26 mouse cellular contexts compared by ENCODE assay signal in genomic region chr2:28662891-28663290, GRCm38 (mm10). TPM values are rescaled to one million over a fixed set of nuclear protein-coding genes. Genes with fewer than 3 reads are reported as not detected.
DNase-seq lines count a peak whose midpoint lies in the region; ATAC-seq lines count a peak whose summit lies in the region.
"Had no signal": no experiment of that assay in that cellular context is flagged by ENCODE, and none has a peak within 500 bp of the region (broad histone marks: within the 10 kb centered on the region; RNA-seq: fewer than 3 reads in every experiment).

No protein-coding gene starts in this region.

- WGBS in liver, embryonic 11.5 days = 84% methylated on average over 3 of the region's 3 CpGs
- WGBS in liver, embryonic 16.5 days (ENCODE audit: insufficient replicate concordance) = 58% methylated on average over 3 of the region's 3 CpGs

- no peak overlapping the region for H3K4me3 ChIP-seq in liver, embryonic 11.5 days (ENCODE audit: low read depth, low read length)
- H3K4me3 ChIP-seq in liver, embryonic 16.5 days (ENCODE audit: low read depth, low read length) = no peak overlapping the region
- H3K4me3 ChIP-seq: embryonic facial prominence, embryonic 12.5 days; embryonic facial prominence, embryonic 15.5 days; heart, adult 2 months; heart, embryonic 10.5 days; heart, embryonic 13.5 days; hindbrain, embryonic 12.5 days; hindbrain, embryonic 15.5 days had no signal

- H3K27ac ChIP-seq in liver, embryonic 11.5 days (ENCODE audit: low read depth, low read length) = no peak overlapping the region
- no peak overlapping the region for H3K27ac ChIP-seq in liver, embryonic 16.5 days (ENCODE audit: low read length)
- H3K27ac ChIP-seq: embryonic facial prominence, embryonic 12.5 days; embryonic facial prominence, embryonic 15.5 days; heart, adult 2 months; heart, embryonic 10.5 days; heart, embryonic 13.5 days; hindbrain, embryonic 12.5 days; hindbrain, embryonic 15.5 days had no signal

- peaks cover 30% of the 10 kb centered on the region for H3K36me3 ChIP-seq in liver, embryonic 11.5 days (ENCODE audit: control insufficient read depth, insufficient read depth, low read length)
- peaks cover 24% of the 10 kb centered on the region for H3K36me3 ChIP-seq in liver, embryonic 16.5 days (ENCODE audit: control insufficient read depth, insufficient read depth)

- H3K4me2 ChIP-seq in liver, embryonic 11.5 days = no peak overlapping the region
- H3K4me2 ChIP-seq in liver, embryonic 16.5 days (ENCODE audit: low read depth, low read length) = no peak overlapping the region
- H3K4me2 ChIP-seq: embryonic facial prominence, embryonic 12.5 days; embryonic facial prominence, embryonic 15.5 days; heart, embryonic 13.5 days; hindbrain, embryonic 12.5 days; hindbrain, embryonic 15.5 days had no signal

- peak; percentile 67 for ATAC-seq in liver, embryonic 11.5 days (replicated peaks; ENCODE audit: low FRiP score)
- peak; percentile 53 for ATAC-seq in liver, embryonic 16.5 days (ENCODE audit: low read depth)
- peak; percentile 52 for ATAC-seq in megakaryocyte-erythroid progenitor cell, adult 5-6 weeks (replicated peaks; ENCODE audit: low FRiP score, low TSS enrichment, poor library complexity, severe bottlenecking)
- ATAC-seq: forebrain, embryonic 14.5 days; forebrain, postnatal 0 days; Patski had no signal

- no peaks in the 10 kb centered on the region; the same call in 1 of the 2 replicates for H3K4me1 ChIP-seq in liver, embryonic 11.5 days (replicated peaks; ENCODE audit: control insufficient read depth, insufficient read depth, low read length)
- H3K4me1 ChIP-seq in liver, embryonic 16.5 days (ENCODE audit: control insufficient read depth, low read depth, low read length) = no peaks in the 10 kb centered on the region
- H3K4me1 ChIP-seq: embryonic facial prominence, embryonic 12.5 days; embryonic facial prominence, embryonic 15.5 days; heart, embryonic 10.5 days; heart, embryonic 13.5 days; hindbrain, embryonic 12.5 days; hindbrain, embryonic 15.5 days had no signal

- no peak overlapping the region for H3K9ac ChIP-seq in liver, embryonic 11.5 days (ENCODE audit: low read depth, low read length)
- no peak overlapping the region for H3K9ac ChIP-seq in liver, embryonic 16.5 days (ENCODE audit: low read depth, low read length)
- H3K9ac ChIP-seq: embryonic facial prominence, embryonic 12.5 days; embryonic facial prominence, embryonic 15.5 days; forebrain, postnatal 0 days; heart, embryonic 13.5 days; hindbrain, embryonic 12.5 days; hindbrain, embryonic 15.5 days had no signal

- H3K9me3 ChIP-seq in liver, embryonic 11.5 days (ENCODE audit: control insufficient read depth, low read length) = no peaks in the 10 kb centered on the region
- H3K9me3 ChIP-seq in liver, embryonic 16.5 days (replicated peaks; ENCODE audit: control insufficient read depth, low read length) = no peaks in the 10 kb centered on the region
- H3K9me3 ChIP-seq: embryonic facial prominence, embryonic 12.5 days; embryonic facial prominence, embryonic 15.5 days; heart, embryonic 10.5 days; heart, embryonic 13.5 days; hindbrain, embryonic 12.5 days; hindbrain, embryonic 15.5 days had no signal

- no peak for DNase-seq in liver, embryonic 11.5 days (ENCODE audit: low spot score)
- DNase-seq in liver = no peak
- DNase-seq in layer of hippocampus, postnatal 25 days (ENCODE audit: extremely low spot score in 1 of 2, low spot score in 1 of 2) = no peak
- DNase-seq in frontal cortex, adult 2 months (ENCODE audit: extremely low spot score in 1 of 2, low spot score in 1 of 2) = no peak
- DNase-seq: adrenal gland, postnatal 10 days; adrenal gland, postnatal 36 days; cerebellum, adult 18-20 months; cerebellum, adult 9-10 months; cerebellum, postnatal 14 days; forebrain, postnatal 0 days; gastrocnemius, postnatal 25 days; heart, adult 2 months; heart, postnatal 14 days had no signal

- no peaks in the 10 kb centered on the region for H3K27me3 ChIP-seq in liver, embryonic 11.5 days (replicated peaks; ENCODE audit: control insufficient read depth, insufficient read depth, low read length)
- H3K27me3 ChIP-seq in liver, embryonic 16.5 days (ENCODE audit: control insufficient read depth, insufficient read depth, low read depth, low read length) = no peaks in the 10 kb centered on the region
- H3K27me3 ChIP-seq: embryonic facial prominence, embryonic 12.5 days; embryonic facial prominence, embryonic 15.5 days; heart, embryonic 13.5 days; hindbrain, embryonic 12.5 days; hindbrain, embryonic 15.5 days; Patski had no signal

RNA-seq across cellular contexts. Expression of gene Tsc1, which starts 21.9 kb away (rescaled TPM):
- polyA plus RNA-seq in liver, embryonic 11.5 days (2014; fragmentation: Nextera tagmentation; extraction: Ambion mirVana) = 20.7 and 21.3 TPM in 2 replicates
- 9.6 and 9.8 TPM in 2 replicates for polyA plus RNA-seq in liver, embryonic 16.5 days (2015; fragmentation: Nextera tagmentation; extraction: Ambion mirVana)
- 20.1 and 32.0 TPM in 2 replicates for total RNA-seq in megakaryocyte-erythroid progenitor cell, adult 5-6 weeks (2014; fragmentation: Nextera tagmentation)
- 10.9 and 24.3 TPM in 2 replicates for total RNA-seq in megakaryocyte-erythroid progenitor cell, adult 5-6 weeks (2017)
- total RNA-seq in layer of hippocampus, postnatal 25 days (2021) = 10 to 100 TPM; 36.1 to 44.0 TPM
- 31.0 and 33.7 TPM in 2 replicates for polyA plus RNA-seq in frontal cortex, adult 2 months (2012; rRNA removed)

RNA-seq across cellular contexts. Expression of gene Spaca9, which starts 36.6 kb away (rescaled TPM):
- polyA plus RNA-seq in liver, embryonic 11.5 days (2014; fragmentation: Nextera tagmentation; extraction: Ambion mirVana) = 3.5 and 4.4 TPM in 2 replicates
- polyA plus RNA-seq in liver, embryonic 16.5 days (2015; fragmentation: Nextera tagmentation; extraction: Ambion mirVana) = 2.8 and 3.3 TPM in 2 replicates
- total RNA-seq in megakaryocyte-erythroid progenitor cell, adult 5-6 weeks (2014; fragmentation: Nextera tagmentation) = 2.7 TPM in 1 of 2 replicates, not detected in the other
- total RNA-seq in megakaryocyte-erythroid progenitor cell, adult 5-6 weeks (2017) = not detected in 2 replicates
- total RNA-seq in layer of hippocampus, postnatal 25 days (2021) = under 1 TPM in 1 of 2 experiments, not detected in 1; 0.91 TPM
- 0.36 and 0.57 TPM in 2 replicates for polyA plus RNA-seq in frontal cortex, adult 2 months (2012; rRNA removed)
- total RNA-seq: ES-E14; forebrain, postnatal 0 days; gastrocnemius, adult 8-10 months; gastrocnemius, postnatal 25 days; heart, adult 2 months had no signal

RNA-seq across cellular contexts. Expression of gene Ak8, which starts 37.1 kb away (rescaled TPM):
- 0.38 and 0.69 TPM in 2 replicates for polyA plus RNA-seq in liver, embryonic 11.5 days (2014; fragmentation: Nextera tagmentation; extraction: Ambion mirVana)
- polyA plus RNA-seq in liver, embryonic 16.5 days (2015; fragmentation: Nextera tagmentation; extraction: Ambion mirVana) = 0.39 and 0.52 TPM in 2 replicates
- 1.2 TPM in 1 of 2 replicates, not detected in the other for total RNA-seq in megakaryocyte-erythroid progenitor cell, adult 5-6 weeks (2014; fragmentation: Nextera tagmentation)
- total RNA-seq in megakaryocyte-erythroid progenitor cell, adult 5-6 weeks (2017) = not detected in 2 replicates
- total RNA-seq in layer of hippocampus, postnatal 25 days (2021) = 1 to 10 TPM; 1.1 TPM
- 1.8 and 1.9 TPM in 2 replicates for polyA plus RNA-seq in frontal cortex, adult 2 months (2012; rRNA removed)
- total RNA-seq: gastrocnemius, adult 8-10 months; heart, adult 2 months had no signal

RNA-seq across cellular contexts. Expression of gene Gfi1b, which starts 41.1 kb away (rescaled TPM):
- polyA plus RNA-seq in liver, embryonic 11.5 days (2014; fragmentation: Nextera tagmentation; extraction: Ambion mirVana) = 143 and 151 TPM in 2 replicates
- 88.7 and 89.4 TPM in 2 replicates for polyA plus RNA-seq in liver, embryonic 16.5 days (2015; fragmentation: Nextera tagmentation; extraction: Ambion mirVana)
- 331 and 332 TPM in 2 replicates for total RNA-seq in megakaryocyte-erythroid progenitor cell, adult 5-6 weeks (2014; fragmentation: Nextera tagmentation)
- 91.3 and 113 TPM in 2 replicates for total RNA-seq in megakaryocyte-erythroid progenitor cell, adult 5-6 weeks (2017)
- not detected for total RNA-seq in layer of hippocampus, postnatal 25 days (2021)
- 0.08 TPM in 1 of 2 replicates, not detected in the other for polyA plus RNA-seq in frontal cortex, adult 2 months (2012; rRNA removed)
- total RNA-seq: adrenal gland, adult 18-20 months; adrenal gland, postnatal 36 days; ES-E14; forebrain, postnatal 0 days; gastrocnemius, adult 8-10 months; gastrocnemius, postnatal 25 days; heart, adult 2 months; heart, postnatal 14 days had no signal
- polyA plus RNA-seq: embryonic facial prominence, embryonic 15.5 days; forebrain, embryonic 14.5 days; forebrain, postnatal 0 days; Patski had no signal
